Mouse (Mus musculus) testis, adult 2 months (tissue): Measurements from ENCODE around the gene Ntn3.

ENCODE experiments used
- CTCF ChIP-seq: fragments of 200-500 bp; IDR thresholded peaks from 2 replicates; pipeline ENCODE4 v1.5.1; 2012; ENCODE audit warnings: low read depth, mild to moderate bottlenecking, inconsistent platforms, low read length, moderate library complexity; ENCODE audit not compliant: control insufficient read depth, insufficient read depth, insufficient replicate concordance
- POLR2A ChIP-seq: fragments of 200-500 bp; IDR thresholded peaks from 2 replicates; pipeline ENCODE4 v1.6.1; 2012; ENCODE audit warnings: low read depth, mild to moderate bottlenecking, inconsistent platforms, low read length, moderate library complexity; ENCODE audit not compliant: control insufficient read depth

GRCm38 (mm10) chr17:24156394-24156793 lies 52.9 kb downstream of the Ntn3 start:
- TF ChIP-seq POLR2A (no peak), CTCF (no peak)
